Mouse (Mus musculus): ENCODE results near the gene Prr11. TPM values are rescaled to one million over a fixed set of nuclear protein-coding genes. Genes with fewer than 3 reads are reported as not detected.
"Not testable (repeated sequence)": the region's sequence is repeated elsewhere in the genome, so short reads cannot be mapped to it uniquely, and the experiment has no call there.

The Prr11 gene
- polyA plus RNA-seq, 1 experiment from 2014 or later = 2.1 TPM

DNA sequence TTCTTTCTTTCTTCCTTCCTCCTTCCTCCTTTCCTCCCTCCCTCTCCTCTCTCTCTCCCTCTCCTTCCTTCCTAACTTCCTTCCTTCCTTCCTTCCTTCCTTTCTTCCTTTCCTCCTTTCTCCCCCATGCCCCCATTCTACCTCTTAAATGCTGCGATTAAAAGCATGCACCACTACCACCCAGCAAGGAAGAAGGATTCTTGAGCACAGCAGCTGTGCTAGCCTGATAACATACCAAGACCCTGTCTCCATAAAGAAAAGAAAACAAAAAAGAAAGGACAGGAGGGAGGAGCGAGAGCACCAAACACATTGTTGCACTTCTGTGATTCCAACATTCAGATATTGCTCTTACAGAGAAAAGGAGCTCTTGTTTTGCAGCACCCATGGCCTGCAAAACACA is 21.4 kb downstream of the Prr11 start:
- Histone ChIP-seq H3K9me3 (replicated peaks) (no peaks in the 10 kb centered on the region), H3K27ac (replicated peaks) (peak overlapping the region; percentile 73; the same call in 1 of the 2 replicates)

DNA sequence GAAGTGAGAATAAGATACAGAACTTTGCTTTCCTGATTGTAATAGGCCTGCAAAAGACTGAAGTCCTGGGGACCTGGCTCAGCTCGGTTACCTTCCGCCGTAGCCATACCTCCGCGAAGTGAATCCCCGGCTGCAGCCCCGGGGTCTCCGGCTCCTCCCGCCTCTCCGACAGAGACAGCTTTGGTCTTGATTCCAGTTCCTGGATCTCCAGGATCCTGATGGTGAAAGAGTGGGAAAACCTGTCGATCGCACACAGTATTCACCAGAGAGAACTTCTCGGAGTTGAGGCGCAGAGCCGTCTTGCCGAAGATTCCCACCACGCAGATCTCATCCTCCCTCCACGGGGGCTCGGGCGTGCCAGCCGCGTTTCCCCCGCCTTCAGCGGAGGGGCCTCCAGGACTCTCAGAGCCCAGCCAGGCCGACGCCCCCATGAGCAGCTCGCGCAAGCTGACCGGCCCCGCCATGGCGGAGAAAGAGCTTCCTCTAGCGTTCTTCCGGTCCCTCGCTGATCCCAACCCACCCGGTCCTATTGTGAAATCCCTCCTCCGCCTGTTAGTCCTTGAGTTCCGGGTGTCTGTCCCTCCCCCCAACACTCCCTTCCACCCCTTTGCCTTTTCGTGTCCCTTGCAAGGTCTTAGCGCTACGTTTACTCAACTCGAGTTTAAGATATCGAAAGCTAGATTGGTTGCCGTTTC is 22.1 kb downstream of the Prr11 start, which contains the start of gene Smg8:
Smg8 (minus strand) TSS at position 485 of the 695 bp plus-strand sequence.
- H3K4me3 ChIP-seq (replicated peaks) = peak within 1 kb of the TSS; percentile 56
- H3K27ac ChIP-seq (replicated peaks) = peak within 1 kb of the TSS; percentile 73
- peak within 1 kb of the TSS; percentile 63 for H3K9ac ChIP-seq (replicated peaks)
- no peaks in the 10 kb centered on the region for H3K9me3 ChIP-seq (replicated peaks)
- no peaks in the 10 kb centered on the region for H3K27me3 ChIP-seq (replicated peaks)
- peak within 1 kb of the TSS; percentile 95 for H3K4me2 ChIP-seq
- WGBS = under 1% methylated on average over 43 of the region's 43 CpGs
- peaks cover 42% of the 10 kb centered on the region for H3K4me1 ChIP-seq
- ATAC-seq (ENCODE audit: low FRiP score) = peak; percentile 87
- peaks cover 25% of the 10 kb centered on the region for H3K36me3 ChIP-seq

More for the DNA sequence above, 21.4 kb downstream of the Prr11 start:
- Histone ChIP-seq H3K27me3 (replicated peaks) (no peaks in the 10 kb centered on the region), H3K4me3 (replicated peaks) (peak overlapping the region; percentile 56), H3K4me1 (peaks cover 38% of the 10 kb centered on the region), H3K9ac (replicated peaks) (peak overlapping the region; percentile 63; the same call in 1 of the 2 replicates), H3K36me3 (peaks cover 19% of the 10 kb centered on the region), H3K4me2 (peak overlapping the region; percentile 95)
- no peak for ATAC-seq (ENCODE audit: low FRiP score)
- 65% methylated on average over 2 of the region's 2 CpGs for WGBS

DNA sequence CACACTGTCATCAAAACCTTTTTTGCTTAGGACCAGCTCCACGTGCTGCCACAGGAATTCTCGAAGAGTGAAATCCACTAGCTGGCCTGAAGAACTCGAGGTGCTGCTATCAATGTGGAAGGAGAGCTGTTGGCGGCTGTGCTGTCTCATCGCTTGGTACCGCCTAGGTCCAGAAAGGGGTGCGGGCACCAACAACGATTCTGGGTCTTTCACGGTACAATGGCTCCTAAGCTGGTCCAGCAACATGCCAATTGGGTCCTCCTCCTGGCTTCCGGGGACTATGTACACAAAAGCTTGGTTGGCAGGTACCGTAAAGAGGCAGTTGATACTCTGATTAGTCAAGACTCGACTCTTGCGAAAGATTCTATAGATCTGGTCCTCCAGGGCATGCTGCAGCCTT is 23.0 kb downstream of the Prr11 start:
- 91% methylated on average over 13 of the region's 13 CpGs for whole genome bisulfite sequencing
- Histone ChIP-seq H3K27ac (replicated peaks) (no peak overlapping the region), H3K9ac (replicated peaks) (peak overlapping the region; percentile 63; the same call in 1 of the 2 replicates), H3K27me3 (replicated peaks) (no peaks in the 10 kb centered on the region), H3K9me3 (replicated peaks) (no peaks in the 10 kb centered on the region), H3K36me3 (peaks cover 29% of the 10 kb centered on the region), H3K4me3 (replicated peaks) (peak overlapping the region; percentile 56), H3K4me2 (peak overlapping the region; percentile 95), H3K4me1 (peaks cover 42% of the 10 kb centered on the region)
- no peak for ATAC-seq (ENCODE audit: low FRiP score)

DNA sequence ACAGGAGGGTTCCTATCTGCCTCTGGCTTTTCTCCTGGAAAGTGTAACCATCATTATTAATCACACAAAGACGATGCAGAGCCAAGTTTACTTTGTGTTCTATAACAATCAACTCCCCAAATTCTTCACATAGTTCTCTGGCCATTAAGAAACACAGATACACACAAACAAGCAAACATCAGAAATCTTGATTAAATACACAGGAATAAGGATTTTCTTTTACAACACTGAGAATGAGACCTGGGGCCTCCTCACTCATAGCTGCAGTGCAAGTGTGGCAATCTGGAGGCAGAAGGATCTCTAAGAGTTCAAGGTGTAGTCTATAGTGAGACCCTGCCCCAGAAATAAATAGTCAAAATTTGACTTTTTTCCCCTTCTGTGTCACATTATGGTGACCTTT is 24.8 kb downstream of the Prr11 start:
- 67% methylated on average over 1 of the region's 1 CpGs for WGBS
- H3K9me3 ChIP-seq (replicated peaks) = no peaks in the 10 kb centered on the region
- peaks cover 45% of the 10 kb centered on the region for H3K36me3 ChIP-seq
- no peak overlapping the region for H3K9ac ChIP-seq (replicated peaks)
- H3K4me3 ChIP-seq (replicated peaks) = no peak overlapping the region
- ATAC-seq (ENCODE audit: low FRiP score) = no peak
- H3K4me1 ChIP-seq = peaks cover 49% of the 10 kb centered on the region
- H3K27ac ChIP-seq (replicated peaks) = no peak overlapping the region
- no peaks in the 10 kb centered on the region for H3K27me3 ChIP-seq (replicated peaks)
- peak overlapping the region; percentile 95; the same call in 1 of the 2 replicates for H3K4me2 ChIP-seq

DNA sequence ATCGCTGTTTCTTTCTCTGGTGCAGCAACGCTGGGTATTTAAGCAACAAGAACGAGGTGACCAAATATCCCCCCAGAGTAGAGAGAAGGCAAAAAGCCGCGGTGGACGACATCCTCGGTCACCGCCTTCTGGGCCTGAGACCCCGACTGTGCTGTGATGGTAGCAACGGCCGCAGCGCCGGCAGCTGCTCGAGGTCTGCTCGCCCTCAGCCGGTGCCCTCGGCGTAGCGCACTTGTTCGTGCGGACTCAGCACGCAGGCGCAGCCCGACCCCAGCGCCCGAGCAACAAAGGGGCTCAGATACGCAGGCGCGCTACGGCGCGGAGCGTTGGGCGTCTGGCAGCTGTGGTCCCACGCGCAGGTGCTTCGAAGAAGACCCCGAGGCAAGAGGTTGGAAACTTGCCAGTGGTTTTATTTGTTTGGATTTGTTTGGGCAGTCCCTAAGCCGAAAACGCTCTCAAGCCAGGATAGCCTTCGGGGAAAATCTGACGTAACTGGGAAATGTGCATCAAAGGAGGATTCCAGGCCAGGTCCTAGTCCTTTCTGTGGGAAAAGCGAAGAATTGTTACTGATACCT is 34.6 kb downstream of the Prr11 start, which contains the start of gene Gdpd1:
Gdpd1 (minus strand) TSS at position 197 of the 575 bp plus-strand sequence.
- H3K27me3 ChIP-seq (replicated peaks) = no peaks in the 10 kb centered on the region
- H3K36me3 ChIP-seq = peaks cover 14% of the 10 kb centered on the region
- H3K9ac ChIP-seq (replicated peaks) = peak within 1 kb of the TSS; percentile 71
- ATAC-seq (ENCODE audit: low FRiP score) = peak; percentile 97
- H3K9me3 ChIP-seq (replicated peaks) = no peaks in the 10 kb centered on the region
- H3K4me1 ChIP-seq = peaks cover 41% of the 10 kb centered on the region
- peak within 1 kb of the TSS; percentile 76 for H3K4me2 ChIP-seq
- peak within 1 kb of the TSS; percentile 96 for H3K27ac ChIP-seq (replicated peaks)
- under 1% methylated on average over 43 of the region's 43 CpGs for WGBS
- peak within 1 kb of the TSS; percentile 67 for H3K4me3 ChIP-seq (replicated peaks)

DNA sequence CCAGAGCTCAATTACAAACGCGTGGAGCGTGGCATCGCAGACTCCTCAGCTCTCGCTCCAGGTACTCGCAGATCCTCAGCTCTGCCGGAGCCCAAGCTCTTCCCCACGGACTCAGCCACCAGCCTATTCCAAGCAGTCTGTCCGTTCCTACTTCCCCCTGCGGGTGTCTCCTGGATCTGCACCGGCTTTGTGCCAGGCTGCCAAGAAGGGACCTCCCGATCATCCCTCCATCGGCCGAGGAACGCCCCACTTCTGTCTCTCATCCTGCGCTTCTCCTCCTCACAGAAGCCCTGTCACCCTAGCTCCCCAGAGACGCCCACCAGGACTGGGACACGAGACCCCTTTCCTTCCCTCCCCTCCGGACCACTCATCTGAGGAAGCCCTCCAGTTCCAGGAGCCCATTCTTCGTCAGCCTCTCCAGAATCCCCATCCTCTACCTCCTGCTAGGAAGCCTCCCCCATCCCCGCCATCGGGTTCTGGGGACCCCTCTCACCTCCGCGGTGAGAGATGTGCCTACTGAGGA is 35.1 kb downstream of the Prr11 start:
- peak overlapping the region; percentile 96 for H3K27ac ChIP-seq (replicated peaks)
- peak overlapping the region; percentile 67 for H3K4me3 ChIP-seq (replicated peaks)
- H3K27me3 ChIP-seq (replicated peaks) = no peaks in the 10 kb centered on the region
- no peaks in the 10 kb centered on the region for H3K9me3 ChIP-seq (replicated peaks)
- H3K9ac ChIP-seq (replicated peaks) = peak overlapping the region; percentile 71
- peak overlapping the region; percentile 76 for H3K4me2 ChIP-seq
- peak; percentile 80 for ATAC-seq (ENCODE audit: low FRiP score)
- 1% methylated on average over 24 of the region's 24 CpGs for WGBS
- H3K4me1 ChIP-seq = peaks cover 46% of the 10 kb centered on the region
- H3K36me3 ChIP-seq = peaks cover 13% of the 10 kb centered on the region

DNA sequence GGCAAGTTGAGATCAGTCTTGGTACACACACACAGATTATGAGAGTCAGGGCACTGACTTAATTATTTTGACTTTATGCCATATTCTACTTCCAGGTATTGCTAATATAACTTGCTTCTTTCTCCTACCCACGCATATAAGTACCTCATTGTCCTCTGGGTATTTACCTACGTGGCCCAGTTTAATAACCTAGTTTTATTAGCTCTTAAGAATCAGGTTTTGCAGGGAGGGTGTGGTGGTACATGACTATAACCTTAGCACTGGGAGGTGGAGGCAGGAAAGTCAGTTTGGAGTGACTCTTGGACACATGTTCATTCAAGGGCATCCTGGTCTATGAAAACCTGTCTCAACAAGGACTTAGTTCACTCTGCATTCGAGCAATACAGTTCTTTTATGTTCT is 46.4 kb downstream of the Prr11 start:
- H3K4me2 ChIP-seq = no peak overlapping the region
- H3K36me3 ChIP-seq = peaks cover 49% of the 10 kb centered on the region
- no peaks in the 10 kb centered on the region for H3K27me3 ChIP-seq (replicated peaks)
- WGBS = 72% methylated on average over 3 of the region's 3 CpGs
- no peaks in the 10 kb centered on the region for H3K9me3 ChIP-seq (replicated peaks)
- no peak overlapping the region for H3K4me3 ChIP-seq (replicated peaks)
- H3K27ac ChIP-seq (replicated peaks) = no peak overlapping the region
- H3K4me1 ChIP-seq = no peaks in the 10 kb centered on the region
- no peak overlapping the region for H3K9ac ChIP-seq (replicated peaks)
- no peak for ATAC-seq (ENCODE audit: low FRiP score)

DNA sequence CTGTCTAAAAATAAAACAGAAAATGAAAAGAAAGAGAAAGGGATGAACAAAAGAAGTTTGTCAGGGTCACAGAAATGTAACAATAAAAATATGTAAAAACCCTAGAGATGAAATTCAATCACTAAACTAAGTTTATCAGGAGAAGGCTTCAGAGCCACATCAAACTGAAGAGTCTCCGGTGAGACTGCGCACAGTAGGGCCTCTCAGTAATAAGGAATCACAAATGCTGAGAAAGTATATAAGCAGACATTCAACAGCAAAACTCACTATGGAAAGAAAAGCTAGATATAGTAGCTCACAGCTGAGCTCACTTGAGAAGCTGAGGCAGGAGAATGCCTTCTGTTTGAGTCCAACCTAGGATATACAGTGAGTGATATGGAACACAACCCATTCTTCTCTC is 48.1 kb downstream of the Prr11 start:
- 98% methylated on average over 2 of the region's 2 CpGs for WGBS

DNA sequence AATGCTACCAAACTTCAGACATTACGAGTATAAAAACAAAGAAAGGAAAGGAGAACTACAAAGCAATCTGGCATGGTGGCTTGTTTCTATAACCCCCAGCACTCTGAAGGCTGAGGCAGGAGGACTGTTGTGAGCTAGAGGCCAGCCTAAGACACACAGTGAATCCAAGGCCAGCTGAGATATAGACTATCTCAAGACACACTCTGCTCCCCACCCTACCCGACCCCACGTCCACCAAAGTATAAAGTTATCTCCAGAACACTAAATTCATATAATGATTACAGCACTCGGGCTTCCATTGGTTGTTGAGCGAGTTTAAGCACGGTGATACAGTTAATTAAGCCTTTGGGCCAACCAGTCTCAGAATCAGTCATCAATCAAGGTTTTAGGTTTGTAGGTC is 52.2 kb downstream of the Prr11 start:
- Histone ChIP-seq H3K9ac (replicated peaks) (no peak overlapping the region), H3K27ac (replicated peaks) (no peak overlapping the region), H3K36me3 (peaks cover 69% of the 10 kb centered on the region), H3K4me1 (no peaks in the 10 kb centered on the region), H3K27me3 (replicated peaks) (no peaks in the 10 kb centered on the region), H3K9me3 (replicated peaks) (no peaks in the 10 kb centered on the region), H3K4me3 (replicated peaks) (no peak overlapping the region), H3K4me2 (no peak overlapping the region)
- WGBS = 93% methylated on average over 6 of the region's 6 CpGs
- ATAC-seq (ENCODE audit: low FRiP score) = no peak

More for the DNA sequence above, 48.1 kb downstream of the Prr11 start:
- Histone ChIP-seq H3K27me3 (replicated peaks) (no peaks in the 10 kb centered on the region), H3K36me3 (peaks cover 62% of the 10 kb centered on the region), H3K9ac (replicated peaks) (no peak overlapping the region), H3K4me2 (no peak overlapping the region), H3K4me1 (no peaks in the 10 kb centered on the region), H3K27ac (replicated peaks) (no peak overlapping the region), H3K9me3 (replicated peaks) (no peaks in the 10 kb centered on the region), H3K4me3 (replicated peaks) (no peak overlapping the region)
- no peak for ATAC-seq (ENCODE audit: low FRiP score)

DNA sequence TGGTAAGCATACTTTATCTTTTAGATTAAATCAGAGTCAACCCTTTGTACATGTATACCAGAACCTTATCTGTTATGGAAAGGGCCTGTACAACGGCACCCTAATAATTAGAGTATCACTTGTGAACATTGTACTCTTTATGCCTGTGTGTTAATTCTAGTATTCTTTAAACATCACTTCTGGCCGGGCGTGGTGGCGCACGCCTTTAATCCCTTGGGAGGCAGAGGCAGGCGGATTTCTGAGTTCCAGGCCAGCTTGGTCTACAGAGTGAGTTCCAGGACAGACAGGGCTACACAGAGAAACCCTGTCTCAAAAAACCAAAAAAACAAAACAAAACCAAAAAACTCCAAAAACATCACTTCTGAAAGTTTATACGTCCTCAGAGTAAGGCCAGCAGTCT is 59.6 kb downstream of the Prr11 start:
- H3K9ac ChIP-seq (replicated peaks); H3K27ac ChIP-seq (replicated peaks); H3K4me1 ChIP-seq; H3K27me3 ChIP-seq (replicated peaks); H3K4me2 ChIP-seq; ATAC-seq (ENCODE audit: low FRiP score); H3K4me3 ChIP-seq (replicated peaks); H3K9me3 ChIP-seq (replicated peaks): not testable (repeated sequence)
- WGBS = 95% methylated on average over 7 of the region's 7 CpGs
- peaks cover 63% of the 10 kb centered on the region for H3K36me3 ChIP-seq

DNA sequence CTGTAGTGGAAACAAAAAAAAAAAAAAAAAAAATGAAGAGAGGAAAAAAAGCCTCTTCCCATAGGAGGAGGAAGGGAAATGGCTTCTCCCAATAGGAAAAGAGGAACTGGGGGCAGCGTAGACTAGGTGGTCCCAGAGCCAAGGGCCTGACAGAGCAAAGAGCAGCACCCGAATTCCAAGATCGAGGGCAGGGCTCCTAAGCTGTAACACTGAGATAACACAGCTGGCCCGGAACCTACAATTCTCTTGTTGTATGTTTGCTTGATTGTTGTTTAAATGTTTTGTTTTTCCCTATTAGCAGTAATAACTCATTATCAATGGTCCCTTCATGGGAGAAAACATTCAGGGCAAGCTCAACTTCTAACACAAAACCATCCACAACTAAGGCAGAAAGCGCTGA is 61.5 kb downstream of the Prr11 start:
- H3K27me3 ChIP-seq (replicated peaks) = no peaks in the 10 kb centered on the region
- H3K4me2 ChIP-seq = no peak overlapping the region
- ATAC-seq (ENCODE audit: low FRiP score) = no peak
- H3K27ac ChIP-seq (replicated peaks) = no peak overlapping the region
- H3K9me3 ChIP-seq (replicated peaks) = no peaks in the 10 kb centered on the region
- H3K4me3 ChIP-seq (replicated peaks) = no peak overlapping the region
- 99% methylated on average over 5 of the region's 5 CpGs for WGBS
- H3K4me1 ChIP-seq = no peaks in the 10 kb centered on the region
- H3K9ac ChIP-seq (replicated peaks) = no peak overlapping the region
- H3K36me3 ChIP-seq = peaks cover 66% of the 10 kb centered on the region

DNA sequence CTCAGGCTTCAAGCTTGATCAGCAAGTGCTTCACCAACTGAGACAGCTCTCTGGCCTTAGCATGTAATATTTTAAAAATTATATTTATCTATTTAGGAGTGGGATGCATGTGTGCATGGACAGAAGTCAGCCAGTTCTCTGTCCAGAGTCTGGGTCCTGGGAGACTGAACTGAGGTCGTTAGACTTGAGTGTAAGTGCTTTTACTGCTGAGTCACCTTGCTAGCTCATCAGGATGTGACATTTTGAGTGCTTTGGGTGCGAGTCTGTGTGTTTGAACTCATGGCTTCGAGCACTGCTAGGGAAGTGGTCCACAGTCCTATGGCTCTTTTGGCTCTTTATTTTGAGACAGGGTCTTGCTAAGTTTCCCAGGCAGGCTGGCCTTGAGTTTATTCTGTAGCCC is 65.5 kb downstream of the Prr11 start:
- WGBS = 85% methylated on average over 3 of the region's 3 CpGs
- no peak overlapping the region for H3K27ac ChIP-seq (replicated peaks)
- H3K27me3 ChIP-seq (replicated peaks) = no peaks in the 10 kb centered on the region
- no peak for ATAC-seq (ENCODE audit: low FRiP score)
- no peak overlapping the region for H3K4me3 ChIP-seq (replicated peaks)
- H3K4me2 ChIP-seq = no peak overlapping the region
- H3K4me1 ChIP-seq = no peaks in the 10 kb centered on the region
- H3K36me3 ChIP-seq = peaks cover 83% of the 10 kb centered on the region
- no peaks in the 10 kb centered on the region for H3K9me3 ChIP-seq (replicated peaks)
- no peak overlapping the region for H3K9ac ChIP-seq (replicated peaks)
